Mouse (Mus musculus): ENCODE results near the gene Ipmk. TPM values are rescaled to one million over a fixed set of nuclear protein-coding genes. Genes with fewer than 3 reads are reported as not detected.

Gene Ipmk
- polyA plus RNA-seq, 1 experiment = 31.1 TPM

DNA sequence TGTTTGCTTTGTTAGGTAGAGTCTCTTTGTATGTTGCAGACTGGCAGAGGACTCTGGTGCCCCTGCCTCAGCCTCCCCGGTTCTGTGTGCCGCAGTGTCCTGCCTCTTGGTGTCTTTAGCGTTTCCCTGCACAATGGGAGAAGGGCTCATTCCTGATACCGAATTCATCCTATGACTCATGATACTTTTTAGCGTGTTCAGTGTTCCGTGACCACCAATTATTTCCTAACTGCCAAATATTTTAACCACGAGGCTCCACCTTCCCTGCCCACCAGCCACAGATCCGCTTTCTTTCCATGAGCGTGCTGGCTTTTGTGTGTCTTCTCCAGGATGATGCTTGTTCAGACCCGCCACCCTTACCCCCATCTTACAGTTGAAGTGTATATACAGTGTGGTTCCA is 16.3 kb downstream of the Ipmk start:
- no peaks in the 10 kb centered on the region for H3K27me3 ChIP-seq (replicated peaks; ENCODE audit: control insufficient read depth, insufficient read depth, low read length)
- no peak for DNase-seq
- WGBS = 66% methylated on average over 10 of the region's 10 CpGs
- H3K27ac ChIP-seq (ENCODE audit: insufficient read depth, low read depth, low read length) = no peak overlapping the region
- peaks cover 6% of the 10 kb centered on the region; the same call in 1 of the 2 replicates for H3K4me1 ChIP-seq (ENCODE audit: control insufficient read depth, insufficient read depth, low read length)
- no peaks in the 10 kb centered on the region for H3K36me3 ChIP-seq (ENCODE audit: control insufficient read depth, insufficient read depth, low read length)
- no peak overlapping the region for H3K4me3 ChIP-seq (ENCODE audit: insufficient read depth, low read depth, low read length)
- TF ChIP-seq POLR2A (IDR thresholded peaks at IDR 0.05; ENCODE audit: low read depth, low read length) (no peak), CTCF (conservative IDR thresholded peaks at IDR 0.05; ENCODE audit: insufficient read depth, insufficient read length, low read depth, low read length) (no peak)

DNA sequence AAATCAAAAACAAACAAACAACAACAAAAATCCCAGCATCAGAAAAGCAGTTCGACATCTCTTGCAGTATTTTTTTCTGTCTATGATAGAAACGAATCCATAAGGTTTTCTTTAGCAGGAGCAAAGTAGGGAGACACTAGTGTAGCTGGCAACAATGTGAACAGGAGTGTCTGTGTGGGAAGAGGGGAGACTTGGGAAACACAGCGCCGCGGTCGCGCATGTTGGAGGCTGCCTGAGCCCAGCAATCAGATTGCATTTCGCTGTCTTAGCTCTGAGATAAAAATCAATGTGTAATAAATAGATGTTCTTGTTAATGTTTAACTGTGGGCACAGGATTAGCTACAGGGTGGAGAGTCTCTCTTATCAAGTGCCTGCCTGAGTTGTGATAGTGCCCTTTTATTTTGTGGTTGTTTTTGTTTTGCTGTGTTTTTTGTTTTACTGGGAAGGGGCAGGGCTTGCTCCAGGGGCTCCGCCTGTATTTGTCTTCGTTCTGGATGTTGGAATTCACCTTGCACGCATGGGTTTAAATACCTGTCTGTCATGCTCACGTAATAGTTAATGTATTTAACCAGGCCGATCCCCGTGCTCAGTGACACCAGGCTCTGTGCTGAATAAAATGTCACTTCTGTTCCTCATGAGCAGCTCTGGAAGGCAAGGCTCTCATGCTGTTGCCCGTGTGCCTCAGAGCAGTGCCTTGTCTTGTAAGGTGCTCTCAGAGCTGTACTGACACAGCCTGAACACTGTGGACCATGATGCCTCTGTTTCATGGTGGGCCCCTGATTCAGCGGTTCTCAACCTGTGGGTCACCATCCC is 20.8 kb downstream of the Ipmk start:
- WGBS = 36% methylated on average over 16 of the region's 16 CpGs
- no peak overlapping the region for H3K27ac ChIP-seq (ENCODE audit: insufficient read depth, low read depth, low read length)
- no peaks in the 10 kb centered on the region; the same call in 1 of the 2 replicates for H3K4me1 ChIP-seq (ENCODE audit: control insufficient read depth, insufficient read depth, low read length)
- no peak overlapping the region for H3K4me3 ChIP-seq (ENCODE audit: insufficient read depth, low read depth, low read length)
- H3K36me3 ChIP-seq (ENCODE audit: control insufficient read depth, insufficient read depth, low read length) = peaks cover 2% of the 10 kb centered on the region
- TF ChIP-seq POLR2A (IDR thresholded peaks at IDR 0.05; ENCODE audit: low read depth, low read length) (no peak), CTCF (conservative IDR thresholded peaks at IDR 0.05; ENCODE audit: insufficient read depth, insufficient read length, low read depth, low read length) (no peak)
- DNase-seq = peak; percentile 62
- H3K27me3 ChIP-seq (replicated peaks; ENCODE audit: control insufficient read depth, insufficient read depth, low read length) = no peaks in the 10 kb centered on the region

DNA sequence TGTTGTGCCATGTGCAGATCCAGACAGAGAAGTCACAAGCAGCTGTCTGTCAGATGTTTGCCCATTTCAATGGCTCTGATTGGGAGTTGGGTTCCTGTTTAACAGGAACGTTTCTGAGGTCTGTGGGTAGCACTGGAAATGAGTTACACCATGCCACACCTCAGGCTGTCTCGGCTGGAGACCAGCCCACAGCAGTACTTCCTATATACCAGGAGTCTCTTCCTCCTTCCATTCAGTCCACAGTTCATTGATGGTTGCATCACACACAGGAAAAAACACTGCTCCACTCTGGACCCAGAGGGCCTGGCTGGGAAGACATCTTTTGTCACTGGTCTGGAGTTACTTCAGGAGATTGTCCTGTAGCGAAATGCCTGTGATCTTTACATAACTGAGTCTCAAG is 21.9 kb downstream of the Ipmk start:
- WGBS = 56% methylated on average over 3 of the region's 3 CpGs
- H3K36me3 ChIP-seq (ENCODE audit: control insufficient read depth, insufficient read depth, low read length) = peaks cover 8% of the 10 kb centered on the region
- no peak for DNase-seq

DNA sequence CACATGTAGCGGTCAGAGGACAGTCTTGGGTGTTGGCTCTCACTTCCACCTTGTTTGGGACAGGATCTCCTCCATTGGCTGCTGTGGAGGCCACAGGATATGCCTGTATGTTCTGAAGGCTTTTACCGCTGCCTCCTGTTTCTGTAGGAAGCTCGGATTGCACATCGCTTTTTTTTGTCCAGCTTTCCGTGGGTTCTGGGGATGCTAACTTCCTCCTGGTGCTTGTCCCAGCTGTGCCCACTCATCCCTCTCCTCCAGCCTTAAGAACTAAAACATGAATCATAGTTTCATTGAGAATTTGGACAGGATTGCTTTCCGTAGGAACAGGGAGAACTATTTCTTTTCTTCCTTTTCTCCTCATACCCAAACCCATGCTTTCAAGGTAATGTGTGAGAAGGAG is 24.3 kb downstream of the Ipmk start:
- no peaks in the 10 kb centered on the region for H3K27me3 ChIP-seq (replicated peaks; ENCODE audit: control insufficient read depth, insufficient read depth, low read length)
- H3K4me3 ChIP-seq (ENCODE audit: insufficient read depth, low read depth, low read length) = no peak overlapping the region
- no peak overlapping the region for H3K27ac ChIP-seq (ENCODE audit: insufficient read depth, low read depth, low read length)
- DNase-seq = no peak
- no peak for TF ChIP-seq POLR2A (IDR thresholded peaks at IDR 0.05; ENCODE audit: low read depth, low read length)
- no peak for TF ChIP-seq CTCF (conservative IDR thresholded peaks at IDR 0.05; ENCODE audit: insufficient read depth, insufficient read length, low read depth, low read length)
- 75% methylated on average over 6 of the region's 6 CpGs for WGBS
- H3K4me1 ChIP-seq (ENCODE audit: control insufficient read depth, insufficient read depth, low read length) = no peaks in the 10 kb centered on the region; the same call in 1 of the 2 replicates
- peaks cover 9% of the 10 kb centered on the region for H3K36me3 ChIP-seq (ENCODE audit: control insufficient read depth, insufficient read depth, low read length)

More for the DNA sequence above, 21.9 kb downstream of the Ipmk start:
- Histone ChIP-seq H3K27me3 (replicated peaks; ENCODE audit: control insufficient read depth, insufficient read depth, low read length) (no peaks in the 10 kb centered on the region), H3K27ac (ENCODE audit: insufficient read depth, low read depth, low read length) (no peak overlapping the region), H3K4me3 (ENCODE audit: insufficient read depth, low read depth, low read length) (no peak overlapping the region), H3K4me1 (ENCODE audit: control insufficient read depth, insufficient read depth, low read length) (no peaks in the 10 kb centered on the region; the same call in 1 of the 2 replicates)
- TF ChIP-seq POLR2A (IDR thresholded peaks at IDR 0.05; ENCODE audit: low read depth, low read length) = no peak
- TF ChIP-seq CTCF (conservative IDR thresholded peaks at IDR 0.05; ENCODE audit: insufficient read depth, insufficient read length, low read depth, low read length) = no peak

DNA sequence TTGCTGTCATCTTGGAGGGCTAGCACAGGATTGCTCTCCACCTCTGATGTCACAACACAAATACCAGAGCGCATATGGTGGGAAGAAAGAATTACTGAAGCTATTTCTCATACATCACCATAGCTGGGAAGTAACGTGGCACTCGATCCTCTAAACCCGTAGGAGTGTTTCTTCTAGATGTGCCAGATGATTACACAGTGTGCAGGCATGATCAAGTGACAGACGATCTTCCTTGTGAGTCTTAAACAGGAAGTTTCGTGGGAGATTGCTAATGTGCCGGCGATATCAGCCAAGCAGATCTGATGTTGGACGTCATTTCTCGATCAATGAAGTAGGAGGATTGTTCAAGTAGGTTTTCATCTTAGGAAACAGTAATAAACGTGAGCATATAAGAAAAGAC is 26.1 kb downstream of the Ipmk start:
- 66% methylated on average over 11 of the region's 11 CpGs for WGBS
- H3K4me3 ChIP-seq (ENCODE audit: insufficient read depth, low read depth, low read length) = no peak overlapping the region

DNA sequence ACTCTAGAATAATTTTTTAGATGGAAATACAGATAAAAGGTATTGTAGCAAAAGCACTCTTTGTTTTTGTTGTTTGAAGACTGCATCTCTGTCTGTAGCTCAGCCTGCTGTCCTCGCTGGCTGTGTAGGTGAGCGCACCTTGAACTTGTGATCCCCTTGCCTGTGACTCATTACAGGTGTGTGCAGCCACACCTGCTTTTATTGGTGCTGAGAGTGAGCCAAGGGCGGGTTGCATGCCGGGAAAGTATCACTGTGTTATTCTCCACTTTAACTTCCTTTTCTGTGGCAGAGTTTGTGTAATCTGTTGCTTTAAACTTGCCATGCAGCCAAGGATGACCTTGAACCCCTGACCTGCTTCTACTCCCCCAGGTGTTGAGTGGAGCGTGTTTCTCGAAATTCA is 28.5 kb downstream of the Ipmk start:
- no peak for DNase-seq
- Histone ChIP-seq H3K27me3 (replicated peaks; ENCODE audit: control insufficient read depth, insufficient read depth, low read length) (no peaks in the 10 kb centered on the region), H3K4me1 (ENCODE audit: control insufficient read depth, insufficient read depth, low read length) (no peaks in the 10 kb centered on the region), H3K36me3 (ENCODE audit: control insufficient read depth, insufficient read depth, low read length) (peaks cover 11% of the 10 kb centered on the region), H3K4me3 (ENCODE audit: insufficient read depth, low read depth, low read length) (no peak overlapping the region), H3K27ac (ENCODE audit: insufficient read depth, low read depth, low read length) (no peak overlapping the region)
- 57% methylated on average over 6 of the region's 6 CpGs for WGBS
- TF ChIP-seq POLR2A (IDR thresholded peaks at IDR 0.05; ENCODE audit: low read depth, low read length) (no peak), CTCF (conservative IDR thresholded peaks at IDR 0.05; ENCODE audit: insufficient read depth, insufficient read length, low read depth, low read length) (no peak)

More for the DNA sequence above, 26.1 kb downstream of the Ipmk start:
- Histone ChIP-seq H3K27ac (ENCODE audit: insufficient read depth, low read depth, low read length) (no peak overlapping the region), H3K27me3 (replicated peaks; ENCODE audit: control insufficient read depth, insufficient read depth, low read length) (no peaks in the 10 kb centered on the region), H3K36me3 (ENCODE audit: control insufficient read depth, insufficient read depth, low read length) (peaks cover 11% of the 10 kb centered on the region), H3K4me1 (ENCODE audit: control insufficient read depth, insufficient read depth, low read length) (no peaks in the 10 kb centered on the region; the same call in 1 of the 2 replicates)
- no peak for TF ChIP-seq CTCF (conservative IDR thresholded peaks at IDR 0.05; ENCODE audit: insufficient read depth, insufficient read length, low read depth, low read length)
- no peak for TF ChIP-seq POLR2A (IDR thresholded peaks at IDR 0.05; ENCODE audit: low read depth, low read length)
- DNase-seq = no peak

DNA sequence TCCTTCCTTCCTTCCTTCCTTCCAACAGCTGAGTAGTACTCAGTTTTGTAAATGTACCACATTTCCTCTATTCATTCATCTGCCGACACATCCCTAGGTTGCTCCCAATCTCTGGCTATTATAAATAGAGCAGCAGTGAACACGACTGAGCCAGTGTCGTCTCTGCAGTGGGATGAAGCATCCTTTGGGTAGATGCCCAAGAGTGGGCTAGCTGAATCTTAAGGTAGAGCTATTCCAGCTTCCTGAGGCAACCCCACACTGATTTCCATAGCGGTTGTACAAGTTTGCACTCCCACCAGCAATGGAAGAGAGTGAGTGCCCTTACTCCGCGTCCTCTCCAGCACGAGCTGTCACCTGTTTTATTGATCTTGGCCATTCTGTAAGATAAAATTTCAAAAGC is 32.8 kb downstream of the Ipmk start:
- TF ChIP-seq CTCF (conservative IDR thresholded peaks at IDR 0.05; ENCODE audit: insufficient read depth, insufficient read length, low read depth, low read length) = no peak
- no peak for TF ChIP-seq POLR2A (IDR thresholded peaks at IDR 0.05; ENCODE audit: low read depth, low read length)
- Histone ChIP-seq H3K4me3 (ENCODE audit: insufficient read depth, low read depth, low read length) (no peak overlapping the region), H3K4me1 (ENCODE audit: control insufficient read depth, insufficient read depth, low read length) (peaks cover 13% of the 10 kb centered on the region; the same call in 1 of the 2 replicates), H3K27me3 (replicated peaks; ENCODE audit: control insufficient read depth, insufficient read depth, low read length) (no peaks in the 10 kb centered on the region), H3K36me3 (ENCODE audit: control insufficient read depth, insufficient read depth, low read length) (peaks cover 2% of the 10 kb centered on the region; the same call in 1 of the 2 replicates), H3K27ac (ENCODE audit: insufficient read depth, low read depth, low read length) (no peak overlapping the region)
- DNase-seq = no peak
- WGBS = 91% methylated on average over 7 of the region's 7 CpGs
